Mouse (Mus musculus): ENCODE data around the gene Rpl11.
"Not testable (repeated sequence)": the region's sequence is repeated elsewhere in the genome, so short reads cannot be mapped to it uniquely, and the experiment has no call there.

The Rpl11 gene

DNA sequence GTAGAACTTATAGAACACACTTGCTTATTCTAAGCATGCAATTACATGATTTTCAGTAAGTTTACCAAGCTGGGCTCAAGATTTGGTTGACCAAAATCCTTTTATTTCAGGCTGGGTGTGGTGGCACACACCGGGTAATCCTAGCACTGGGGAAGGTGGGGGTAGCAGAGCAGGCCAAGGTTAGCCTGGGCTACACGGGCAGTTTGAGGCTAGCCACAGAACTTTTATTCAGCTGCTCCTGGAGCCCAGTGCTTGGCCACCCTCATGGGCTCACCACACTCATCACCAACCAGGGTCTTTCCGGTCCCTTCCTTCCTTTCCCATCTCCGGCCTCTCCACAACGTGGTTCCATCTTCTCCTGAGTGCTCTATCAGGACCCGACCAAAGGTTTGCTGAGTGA lies 17.4 kb upstream of the Rpl11 start:
- DNase-seq (ENCODE audit: low read depth, low spot score), result no peak

GRCm38 (mm10) chr4:136069954-136070353 lies 16.7 kb upstream of the Rpl11 start:
- no peak for DNase-seq (ENCODE audit: low read depth, low spot score)

GRCm38 (mm10) chr4:136069313-136069712 lies 16.1 kb upstream of the Rpl11 start:
- DNase-seq (ENCODE audit: low read depth, low spot score), result no peak

GRCm38 (mm10) chr4:136063143-136063542 lies 9.9 kb upstream of the Rpl11 start:
- no peak for DNase-seq (ENCODE audit: low read depth, low spot score)

GRCm38 (mm10) chr4:136059800-136060488 lies 6.7 kb upstream of the Rpl11 start:
- DNase-seq (ENCODE audit: low read depth, low spot score), result not testable (repeated sequence)

DNA sequence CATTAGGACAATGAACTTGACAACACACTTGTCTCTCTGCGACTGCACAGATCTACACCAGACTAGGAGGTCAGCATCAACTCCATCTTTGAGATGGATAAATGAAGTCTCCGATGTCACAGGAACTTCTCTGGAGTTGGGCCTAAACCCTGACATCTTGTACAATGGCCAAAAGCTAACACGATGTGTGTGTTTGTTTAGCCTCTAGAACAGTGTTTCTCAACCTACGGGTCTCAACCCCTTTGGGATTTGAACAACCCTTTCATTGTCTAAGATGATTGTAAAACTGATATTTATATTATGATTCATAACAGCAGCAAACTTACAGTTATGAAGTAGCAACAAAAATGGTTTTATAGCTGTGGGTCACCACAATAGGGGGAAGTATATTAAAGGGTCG lies 4.7 kb upstream of the Rpl11 start:
- no peak for DNase-seq (ENCODE audit: low read depth, low spot score)

- DNase-seq (ENCODE audit: low read depth, low spot score), result no peak
Observed at GRCm38 (mm10) chr4:136056030-136056429, 2.8 kb upstream of the Rpl11 start.

DNA sequence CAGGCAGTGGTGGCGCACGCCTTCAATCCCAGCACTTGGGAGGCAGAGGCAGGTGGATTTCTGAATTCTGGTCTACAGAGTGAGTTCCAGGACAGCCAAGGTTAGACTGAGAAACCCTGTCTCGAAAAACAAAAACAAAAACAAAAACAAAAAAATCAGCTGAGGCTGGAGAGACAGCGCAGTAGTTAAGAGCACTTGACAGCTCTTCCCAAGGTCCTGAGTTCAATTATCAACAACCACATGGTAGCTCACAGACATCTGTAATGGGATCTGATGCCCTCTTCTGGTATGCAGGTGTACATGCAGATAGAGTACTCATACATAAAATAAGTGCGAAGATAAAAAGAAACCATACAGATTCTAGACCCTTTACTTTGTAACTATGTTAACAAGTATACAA lies 615 bp upstream of the Rpl11 start:
- DNase-seq (ENCODE audit: low read depth, low spot score), result no peak

DNA sequence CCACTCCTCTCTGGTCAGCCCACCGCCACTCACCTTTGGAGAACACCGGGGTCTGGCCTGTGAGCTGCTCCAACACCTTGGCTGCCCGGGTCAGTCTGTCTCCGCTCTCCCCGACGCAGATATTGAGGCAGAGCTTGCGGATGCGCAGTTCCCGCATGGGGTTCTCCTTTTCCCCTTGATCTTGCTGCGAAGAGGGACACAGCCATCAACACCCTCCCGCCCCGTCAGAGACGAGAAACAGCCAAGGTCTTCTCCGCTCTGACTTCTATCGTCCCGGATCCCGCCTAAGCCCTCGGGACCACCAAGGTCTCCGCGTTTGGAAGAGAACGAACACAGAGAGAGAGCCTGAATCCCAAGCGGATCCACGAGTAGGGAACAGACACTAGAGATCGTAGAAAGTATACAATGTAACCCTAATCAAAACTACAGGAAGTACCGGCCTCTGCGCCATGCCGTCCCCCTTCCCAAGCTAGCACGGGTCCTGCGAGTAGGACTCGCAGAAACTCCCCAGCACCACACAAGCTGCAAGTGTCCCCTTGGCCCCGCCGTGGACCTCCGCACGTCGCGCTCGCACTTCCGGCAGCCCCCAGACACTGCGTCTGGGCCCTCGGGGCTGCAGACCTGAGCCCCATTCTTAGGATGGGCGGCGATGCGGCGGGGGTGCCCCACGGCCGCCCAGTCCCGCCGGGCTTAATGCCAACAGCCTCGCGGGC lies 538 bp downstream of the Rpl11 start:
- no peak for DNase-seq (ENCODE audit: low read depth, low spot score)

DNA sequence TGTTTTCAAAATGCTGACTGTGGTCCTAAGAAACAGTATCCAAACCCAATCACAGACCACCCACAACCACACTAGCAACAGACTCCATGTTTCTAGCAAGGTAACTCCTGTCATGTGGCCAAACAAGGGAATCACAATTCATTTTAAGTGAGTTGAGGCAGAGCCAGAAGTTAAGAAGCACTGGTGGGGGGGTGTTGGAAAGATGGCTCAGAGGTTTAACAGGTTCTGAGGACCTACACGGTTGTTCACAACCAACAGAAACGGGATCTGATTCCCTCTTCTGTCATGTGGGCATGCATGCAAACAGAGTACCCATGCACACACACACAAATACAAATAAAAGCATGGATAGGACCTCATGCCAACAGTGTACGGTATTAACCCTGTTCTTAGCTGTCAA lies 1.2 kb downstream of the Rpl11 start:
- DNase-seq (ENCODE audit: low read depth, low spot score), result no peak

DNA sequence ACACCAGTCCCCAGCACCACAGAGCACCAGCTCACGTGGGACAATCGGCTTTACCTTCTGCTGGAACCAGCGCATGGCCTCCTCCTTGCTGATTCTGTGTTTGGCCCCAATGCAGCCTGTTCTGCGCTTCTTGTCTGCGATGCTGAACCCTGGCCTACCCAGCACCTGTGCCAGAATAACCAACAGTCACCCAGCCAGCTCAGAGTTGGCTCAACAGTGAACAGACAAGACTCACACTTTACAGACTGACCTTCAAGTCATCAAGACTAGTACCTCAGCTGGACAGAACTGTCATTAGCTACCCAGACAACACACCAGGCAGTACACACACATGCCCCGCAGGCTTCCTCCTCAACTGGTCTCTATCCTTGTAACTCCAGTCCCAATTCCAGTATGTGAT lies 3.0 kb downstream of the Rpl11 start:
- no peak for DNase-seq (ENCODE audit: low read depth, low spot score)

GRCm38 (mm10) chr4:136048291-136049032 lies 4.8 kb downstream of the Rpl11 start:
- DNase-seq (ENCODE audit: low read depth, low spot score), result no peak

GRCm38 (mm10) chr4:136047626-136048025 lies 5.6 kb downstream of the Rpl11 start:
- no peak for DNase-seq (ENCODE audit: low read depth, low spot score)

GRCm38 (mm10) chr4:136046888-136047287 lies 6.3 kb downstream of the Rpl11 start:
- DNase-seq (ENCODE audit: low read depth, low spot score), result no peak

DNA sequence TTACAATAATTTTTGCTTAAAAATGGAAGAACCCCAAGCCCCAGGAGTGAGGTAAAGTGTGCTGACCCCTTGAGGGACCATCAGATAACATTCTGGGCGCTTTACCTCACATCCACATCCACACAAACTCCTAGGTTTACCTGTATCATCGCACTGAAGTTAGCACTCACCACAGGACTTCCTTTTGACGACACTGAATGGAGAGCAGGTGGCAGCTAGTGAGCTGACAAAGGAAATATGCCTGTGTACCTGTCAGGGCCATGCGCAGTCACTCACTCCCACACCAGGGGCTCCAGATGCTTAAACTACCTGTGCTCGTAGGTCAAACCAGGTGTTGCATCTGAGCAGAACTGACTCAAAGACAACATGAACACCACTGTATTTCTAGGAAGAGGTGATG lies 8.1 kb downstream of the Rpl11 start:
- no peak for DNase-seq (ENCODE audit: low read depth, low spot score)

GRCm38 (mm10) chr4:136043784-136044400 lies 9.3 kb downstream of the Rpl11 start:
- no peak for DNase-seq (ENCODE audit: low read depth, low spot score)

DNA sequence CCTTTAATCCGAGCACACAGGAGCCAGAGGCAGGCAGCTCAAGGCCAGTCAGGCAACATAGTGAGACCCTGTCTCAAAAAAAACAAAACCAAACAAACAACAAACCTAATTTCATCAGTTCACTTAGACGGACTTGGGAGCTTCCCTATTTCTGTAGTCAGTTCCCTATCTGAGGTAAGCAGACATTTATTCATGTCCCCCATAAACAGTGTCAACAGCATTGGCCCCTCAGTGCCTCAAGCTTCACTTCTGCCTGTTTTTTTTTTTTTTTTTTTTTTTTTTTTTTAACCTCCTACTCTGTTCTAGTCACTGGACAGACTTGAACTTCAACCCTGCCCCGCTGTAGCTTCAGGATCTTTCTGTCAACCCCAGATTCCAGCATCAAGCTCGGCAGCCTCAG lies 18.1 kb downstream of the Rpl11 start:
- no peak for DNase-seq (ENCODE audit: low read depth, low spot score)

- DNase-seq (ENCODE audit: low read depth, low spot score), result no peak
Observed at GRCm38 (mm10) chr4:136033231-136033630, 20.0 kb downstream of the Rpl11 start.

DNA sequence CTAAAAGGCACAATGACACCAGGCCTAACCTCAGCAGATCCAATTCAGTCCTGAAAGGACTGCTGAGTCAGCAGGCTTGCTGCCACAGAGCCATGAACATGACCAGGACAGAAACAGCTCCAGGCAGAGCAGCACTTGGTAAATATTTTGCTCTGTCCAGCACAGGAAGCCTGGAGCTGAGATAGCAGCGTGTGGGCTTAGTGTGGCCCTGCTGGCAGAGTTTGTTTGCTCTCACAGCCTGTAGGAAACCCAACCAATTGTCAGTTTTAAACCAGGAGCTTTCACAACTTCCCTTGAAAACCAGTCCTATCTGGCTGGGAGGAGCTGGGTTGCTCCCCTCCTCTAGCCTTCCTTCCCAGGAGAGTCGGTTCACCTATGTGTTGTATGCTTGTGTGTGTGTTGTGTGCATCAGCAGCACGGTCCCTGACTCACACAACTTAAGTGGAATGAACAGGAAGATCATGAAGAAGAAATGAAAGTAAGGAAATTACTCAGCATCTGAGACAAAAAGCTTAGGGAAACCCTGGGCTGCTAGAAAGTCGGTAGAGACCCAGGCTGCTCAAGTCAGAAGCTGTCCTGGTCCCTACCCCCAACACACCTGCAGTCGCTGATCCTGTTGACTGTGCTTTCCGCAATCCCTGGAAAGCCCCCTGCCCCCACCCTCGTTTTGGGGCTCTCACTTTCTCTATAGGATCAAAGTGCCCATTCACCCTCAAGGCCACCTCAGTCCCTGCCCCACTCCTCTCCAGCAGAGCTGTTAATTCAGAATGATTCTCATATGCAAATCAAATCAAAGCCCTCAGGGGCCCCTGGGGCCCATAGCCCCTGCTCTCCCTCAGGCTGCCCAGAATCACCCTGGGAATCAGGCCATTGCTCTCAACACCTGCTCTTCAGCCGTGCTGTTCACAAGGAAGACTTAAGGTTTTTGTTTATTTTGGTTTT lies 22.0 kb downstream of the Rpl11 start:
- no peak for DNase-seq (ENCODE audit: low read depth, low spot score)

DNA sequence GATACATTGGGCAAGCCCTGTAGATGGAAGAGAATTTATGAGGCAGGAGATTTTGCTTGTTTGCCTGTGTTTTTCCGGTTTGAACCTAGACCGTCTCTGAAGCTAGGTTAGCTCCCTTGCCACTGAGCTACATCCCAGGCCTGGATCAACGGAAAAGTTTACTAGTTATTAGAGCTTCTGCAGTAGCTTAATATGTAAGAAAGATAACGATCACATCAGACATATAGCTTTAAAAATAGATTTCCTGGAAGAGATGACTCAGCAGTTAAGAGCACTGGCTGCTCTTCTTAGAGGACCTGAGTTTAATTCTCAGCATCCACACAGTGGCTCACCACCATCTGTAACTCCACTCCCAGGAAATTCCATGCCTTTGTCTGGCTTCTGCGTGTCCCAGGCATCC lies 24.5 kb downstream of the Rpl11 start:
- no peak for DNase-seq (ENCODE audit: low read depth, low spot score)

GRCm38 (mm10) chr4:136028132-136028564 lies 25.1 kb downstream of the Rpl11 start:
- DNase-seq (ENCODE audit: low read depth, low spot score), result no peak
